Mouse (Mus musculus): ENCODE measurements around the gene Gm42715.

Gm42715 gene

DNA sequence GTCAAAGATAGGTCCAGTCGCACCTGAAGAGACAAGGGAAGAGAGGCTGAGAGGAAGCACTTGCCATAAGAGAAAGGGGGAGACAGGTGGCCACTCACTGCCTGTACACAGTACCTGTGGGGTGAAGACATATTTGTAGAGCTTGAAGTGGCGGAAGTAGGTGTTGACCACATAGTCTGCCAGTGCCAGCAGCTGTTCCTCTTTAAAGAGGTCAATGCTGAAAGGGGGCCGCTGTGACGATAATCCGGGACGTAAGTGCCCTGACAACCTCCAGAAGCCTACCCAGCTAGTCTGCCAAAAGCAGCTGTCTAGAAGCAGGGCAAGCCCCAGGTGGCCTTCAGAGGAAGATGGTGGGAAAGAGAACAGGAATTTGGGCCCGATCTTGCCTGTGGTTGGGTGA is 65.6 kb downstream of the Gm42715 start:
- no peak for DNase-seq (ENCODE audit: extremely low read depth, low read depth)

DNA sequence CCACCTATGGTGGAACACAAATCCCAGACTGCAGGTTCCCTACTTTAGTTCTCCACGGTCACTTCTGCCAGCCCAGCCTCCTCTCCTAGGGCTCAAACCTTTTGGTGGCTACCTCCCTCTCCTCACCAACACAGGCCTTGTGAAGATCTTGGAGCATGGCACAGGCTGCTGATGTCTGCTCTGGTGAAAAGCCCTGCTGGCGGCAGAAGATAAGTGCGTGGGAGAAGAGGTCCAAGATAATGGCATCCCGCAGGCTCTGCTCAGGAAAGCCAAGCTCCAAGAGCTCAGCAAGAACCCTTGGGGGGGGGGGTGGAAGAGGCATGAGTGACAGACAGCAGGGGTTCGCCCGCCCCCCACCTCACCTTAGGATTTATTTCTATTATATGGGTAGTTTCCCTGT is 66.8 kb downstream of the Gm42715 start:
- peak; percentile 50 for DNase-seq (ENCODE audit: extremely low read depth, low read depth)

DNA sequence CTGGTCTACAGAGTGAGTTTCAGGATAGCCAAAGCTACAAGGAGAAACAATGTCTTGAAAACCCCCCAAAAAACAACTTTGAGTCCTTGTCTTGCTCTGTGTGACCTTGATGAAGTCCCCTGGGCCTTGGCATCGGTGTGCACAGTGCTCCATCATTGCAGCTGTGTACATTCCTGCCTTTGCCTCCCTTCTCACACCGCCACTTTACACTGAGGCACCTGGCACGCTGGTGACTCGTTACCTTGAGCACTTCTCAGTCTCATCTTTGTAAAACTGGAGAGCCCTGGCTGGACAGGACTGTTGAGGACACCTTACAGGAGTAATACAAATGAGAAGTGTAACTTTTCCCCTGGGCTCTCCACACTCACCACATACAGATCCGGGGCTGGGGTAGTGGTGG is 67.8 kb downstream of the Gm42715 start:
- DNase-seq (ENCODE audit: extremely low read depth, low read depth): no peak

DNA sequence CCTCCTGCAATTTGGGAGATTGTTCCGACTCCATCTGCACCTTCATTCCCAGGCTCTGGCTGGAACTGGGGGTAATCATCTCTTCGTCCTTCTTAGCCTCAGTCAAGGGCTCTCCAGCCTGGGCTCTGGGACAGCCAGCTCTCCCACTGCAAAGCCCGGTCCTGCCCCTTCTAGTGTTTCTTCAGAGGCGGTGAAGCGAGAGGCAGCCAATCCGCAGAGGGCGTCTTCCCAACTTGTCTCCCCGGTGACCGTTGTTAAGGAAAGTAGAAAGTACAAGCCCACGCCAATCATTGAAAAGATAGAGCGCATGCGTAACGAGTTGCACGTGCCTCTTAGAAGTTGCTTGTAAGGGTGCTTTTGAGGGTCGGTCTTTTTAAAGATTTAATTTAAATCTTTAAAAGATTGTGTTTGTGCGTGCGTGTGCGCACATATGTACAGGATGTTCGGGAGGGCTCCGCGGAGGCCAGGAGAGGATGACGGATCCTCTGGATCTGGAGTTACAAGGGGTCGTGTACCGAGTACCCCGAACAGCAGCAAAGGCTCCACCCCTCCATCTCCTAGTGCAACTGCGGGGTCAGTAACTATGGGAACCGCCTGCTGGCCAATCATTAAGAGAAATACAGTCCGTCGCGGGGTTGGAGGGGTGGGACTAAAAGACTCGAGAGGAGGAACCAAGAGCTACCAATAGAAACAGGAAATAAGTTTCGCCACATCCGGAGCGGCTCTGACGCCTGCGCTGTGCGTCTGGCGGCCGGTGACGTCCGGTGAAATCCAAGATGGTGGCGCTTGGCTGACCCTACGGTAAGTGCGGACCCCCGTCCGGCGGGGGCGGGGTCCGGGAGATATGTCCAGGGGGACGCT is 68.9 kb downstream of the Gm42715 start, which contains the start of the genes Ccdc189 and Rnf40:
Gene Ccdc189, minus strand, starts transcription at position 585 of the 861 bp plus-strand sequence.
Gene Rnf40, plus strand, starts transcription at position 757 of the 861 bp plus-strand sequence.
- DNase-seq (ENCODE audit: extremely low read depth, low read depth): peak; percentile 99

DNA sequence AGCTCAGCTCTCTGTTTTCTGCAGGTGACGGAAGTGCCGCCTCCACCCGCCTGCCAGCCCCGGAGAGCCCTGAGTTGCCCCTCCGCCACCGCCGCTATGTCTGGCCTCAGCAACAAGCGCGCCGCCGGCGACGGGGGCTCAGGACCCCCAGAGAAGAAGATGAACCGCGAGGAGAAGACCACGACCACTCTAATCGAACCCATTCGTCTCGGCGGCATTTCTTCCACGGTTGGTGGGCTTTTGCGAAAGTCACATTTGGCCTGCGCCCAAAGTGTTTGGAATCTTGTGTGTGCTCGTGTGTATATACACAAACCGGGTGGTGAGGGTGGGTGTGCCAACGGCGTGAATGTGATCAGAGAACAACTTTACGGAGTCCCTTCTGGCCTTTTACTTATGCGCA is 69.5 kb downstream of the Gm42715 start:
- DNase-seq (ENCODE audit: extremely low read depth, low read depth): no peak

DNA sequence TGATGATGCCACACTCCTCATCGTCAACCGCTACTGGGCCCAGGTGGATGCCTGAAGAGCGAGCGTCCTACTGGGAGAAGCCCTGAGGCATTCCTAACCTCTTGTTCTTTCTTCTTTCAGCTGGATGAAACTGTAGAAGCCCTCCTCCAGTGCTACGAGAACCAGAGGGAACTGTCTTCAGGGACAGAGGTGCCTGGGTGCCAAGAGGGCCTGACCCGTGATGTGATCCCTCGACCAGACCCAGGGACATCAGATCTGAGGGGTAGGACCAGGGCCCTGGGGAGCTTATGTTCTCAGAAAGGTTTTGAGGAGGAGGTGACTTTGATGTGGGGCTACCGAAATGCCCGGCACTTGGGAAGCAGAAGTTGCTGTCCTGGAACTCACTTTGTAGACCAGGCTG is 70.3 kb downstream of the Gm42715 start:
- no peak for DNase-seq (ENCODE audit: extremely low read depth, low read depth)

DNA sequence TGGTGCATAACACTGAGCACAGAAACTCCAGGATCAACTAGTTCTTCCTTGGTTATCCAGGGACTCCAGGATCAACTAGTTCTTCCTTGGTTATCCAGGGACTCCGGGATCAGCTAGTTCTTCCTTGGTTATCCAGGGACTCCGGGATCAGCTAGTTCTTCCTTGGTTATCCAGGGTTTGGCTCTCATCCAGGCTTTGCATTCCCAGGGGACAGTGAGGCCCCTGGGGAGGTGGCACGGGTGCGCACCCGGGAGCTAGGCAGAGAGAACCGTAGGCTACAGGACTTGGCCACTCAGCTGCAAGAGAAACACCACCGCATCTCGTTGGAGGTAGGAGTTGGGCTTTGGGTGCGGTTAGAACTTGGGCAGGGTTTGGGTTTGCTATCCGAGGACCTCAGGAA is 71.7 kb downstream of the Gm42715 start:
- no peak for DNase-seq (ENCODE audit: extremely low read depth, low read depth)

DNA sequence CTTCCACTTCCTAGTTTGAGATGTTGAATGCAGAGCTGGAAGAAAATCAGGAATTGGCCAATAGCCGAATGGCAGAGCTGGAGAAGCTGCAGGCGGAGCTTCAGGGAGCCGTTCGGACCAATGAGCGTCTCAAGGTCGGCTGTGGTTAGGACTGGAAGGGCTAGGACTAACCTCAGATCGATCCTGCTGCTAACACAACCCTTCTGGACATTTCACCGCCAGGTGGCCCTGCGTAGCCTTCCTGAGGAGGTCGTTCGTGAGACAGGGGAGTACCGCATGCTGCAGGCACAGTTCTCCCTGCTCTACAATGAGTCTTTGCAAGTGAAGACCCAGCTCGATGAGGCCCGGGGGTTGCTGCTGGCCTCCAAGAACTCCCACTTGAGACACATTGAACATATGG is 73.2 kb downstream of the Gm42715 start:
- no peak for DNase-seq (ENCODE audit: extremely low read depth, low read depth)

DNA sequence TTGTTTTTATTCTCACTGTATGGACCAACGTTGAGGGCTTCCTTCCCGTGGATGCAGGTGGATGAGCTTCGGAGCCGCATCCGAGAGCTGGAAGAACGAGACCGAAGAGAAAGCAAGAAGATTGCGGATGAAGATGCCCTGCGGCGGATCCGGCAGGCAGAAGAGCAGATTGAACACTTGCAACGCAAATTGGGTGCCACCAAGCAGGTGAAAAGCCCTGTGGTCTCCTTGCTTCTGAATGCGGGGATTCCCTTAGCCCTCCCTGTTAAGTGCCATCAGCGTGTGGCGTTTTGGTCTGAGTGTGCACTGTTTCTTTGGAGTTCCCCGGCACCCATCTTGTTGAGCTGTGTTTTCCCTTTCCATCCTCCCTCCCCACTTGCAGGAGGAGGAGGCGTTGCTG is 77.4 kb downstream of the Gm42715 start:
- DNase-seq (ENCODE audit: extremely low read depth, low read depth): no peak

DNA sequence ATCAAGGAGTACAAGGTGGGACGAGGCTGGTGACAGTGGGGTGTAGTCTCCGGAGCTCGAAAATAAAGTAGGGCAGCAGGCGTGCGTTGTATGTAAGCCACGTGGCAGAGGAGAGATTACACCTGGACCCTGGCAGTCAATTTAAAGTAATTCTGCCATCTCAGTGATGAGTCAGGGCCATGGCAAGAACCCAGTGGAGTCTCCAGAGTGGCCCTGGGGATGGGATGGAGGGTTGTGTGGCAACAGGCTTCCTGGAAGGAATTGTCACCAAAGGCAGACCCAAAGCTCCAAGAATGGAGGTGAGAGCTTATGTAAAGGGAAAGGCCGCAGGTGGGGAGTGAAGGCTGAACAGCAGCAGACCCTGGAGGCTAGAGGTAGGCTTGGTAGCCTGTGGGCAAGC is 81.2 kb downstream of the Gm42715 start:
- no peak for DNase-seq (ENCODE audit: extremely low read depth, low read depth)

DNA sequence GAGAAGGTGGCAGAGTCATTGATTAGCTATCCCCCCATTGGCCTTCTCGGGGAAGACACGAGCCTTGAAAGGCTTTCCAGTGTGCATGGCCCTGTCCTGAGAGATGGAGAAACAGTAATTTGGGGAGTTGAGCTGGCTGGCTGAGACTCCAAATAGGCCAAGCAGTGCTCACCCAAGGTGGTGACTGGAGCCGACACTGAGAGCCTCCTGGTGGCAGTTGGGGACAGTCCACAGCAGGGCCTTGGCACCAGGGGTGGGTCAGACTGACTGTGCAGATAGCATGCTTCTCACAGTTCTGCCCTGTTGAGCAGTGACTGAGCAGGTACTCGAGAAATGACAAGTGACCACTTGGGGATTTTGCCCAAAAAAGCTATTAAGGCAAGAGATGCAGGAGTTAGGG is 82.4 kb downstream of the Gm42715 start:
- no peak for DNase-seq (ENCODE audit: extremely low read depth, low read depth)

DNA sequence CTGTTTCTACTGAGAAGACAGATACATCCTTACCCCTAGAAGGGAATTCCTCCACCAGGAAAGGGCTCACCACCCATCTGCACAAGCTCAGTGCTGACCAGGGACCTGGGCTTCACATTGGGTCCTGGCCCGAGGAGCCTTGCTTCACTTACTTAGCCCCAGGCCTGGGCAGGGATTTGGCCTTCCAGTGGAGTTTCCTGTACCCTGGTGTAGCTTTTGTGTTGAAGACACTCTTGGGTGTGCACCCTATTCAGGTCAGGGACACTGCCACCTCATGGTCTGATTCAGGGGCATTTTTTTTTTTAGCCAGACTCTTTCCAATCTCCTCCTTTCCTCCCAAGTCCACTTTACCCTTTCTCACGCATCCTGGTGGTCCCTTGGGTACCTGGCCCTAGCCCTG is 83.5 kb downstream of the Gm42715 start:
- DNase-seq (ENCODE audit: extremely low read depth, low read depth): no peak

DNA sequence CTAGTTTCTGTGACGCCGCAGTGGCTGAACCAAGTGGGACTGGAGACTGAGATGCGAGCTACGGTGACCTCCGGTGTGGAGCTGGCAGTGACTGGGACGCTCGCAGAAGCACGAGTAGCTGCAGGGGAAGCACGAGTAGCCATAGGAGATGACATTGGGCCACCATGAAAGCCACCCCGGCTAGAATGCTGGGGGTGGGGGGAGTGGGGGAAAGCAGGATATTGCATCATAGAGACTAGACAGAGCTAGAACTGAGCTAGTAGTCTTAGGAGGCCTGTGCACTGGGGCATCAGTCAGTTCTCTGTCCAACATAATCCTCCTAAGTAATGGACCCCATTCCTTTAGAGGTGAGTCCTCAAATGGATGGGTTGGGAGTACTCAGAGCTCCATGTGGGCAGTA is 84.9 kb downstream of the Gm42715 start:
- DNase-seq (ENCODE audit: extremely low read depth, low read depth): no peak

DNA sequence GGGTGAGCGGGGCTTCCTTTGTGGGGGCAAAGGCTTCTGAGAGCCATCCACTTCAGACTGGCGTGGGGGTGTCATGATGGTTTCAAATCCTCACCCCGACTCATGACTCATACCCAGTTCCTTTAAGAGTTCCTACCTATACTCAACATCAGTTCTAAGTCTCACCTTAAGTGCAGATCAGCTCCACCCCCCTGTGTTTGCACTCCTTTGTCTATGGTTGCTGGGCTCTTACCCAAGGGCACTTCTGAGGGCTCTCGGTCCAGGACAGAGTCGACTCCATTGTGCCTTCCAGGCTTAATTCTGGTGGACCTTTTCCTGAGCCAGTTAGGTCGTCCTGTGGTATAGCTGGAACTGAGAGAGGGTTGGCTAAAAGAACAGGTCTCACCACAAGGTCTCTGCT is 87.8 kb downstream of the Gm42715 start:
- no peak for DNase-seq (ENCODE audit: extremely low read depth, low read depth)

DNA sequence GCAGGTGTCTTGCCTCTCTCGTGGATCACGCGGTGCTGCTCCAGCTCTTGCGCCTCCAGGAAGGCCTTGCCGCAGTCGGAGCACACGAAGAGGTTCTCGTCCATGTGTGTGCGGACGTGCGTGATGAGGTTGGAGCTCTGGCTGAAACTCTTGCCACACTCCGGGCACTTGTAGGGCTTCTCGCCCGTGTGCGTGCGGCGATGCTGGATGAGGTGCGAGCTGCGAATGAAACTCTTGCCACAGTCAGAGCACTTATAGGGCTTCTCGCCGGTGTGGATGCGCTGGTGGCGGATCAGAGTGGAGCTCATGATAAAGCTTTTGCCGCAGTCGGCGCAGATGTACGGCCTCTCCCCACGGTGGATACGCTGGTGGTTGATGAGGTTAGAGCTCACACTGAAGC is 91.6 kb downstream of the Gm42715 start:
- DNase-seq (ENCODE audit: extremely low read depth, low read depth): no peak

DNA sequence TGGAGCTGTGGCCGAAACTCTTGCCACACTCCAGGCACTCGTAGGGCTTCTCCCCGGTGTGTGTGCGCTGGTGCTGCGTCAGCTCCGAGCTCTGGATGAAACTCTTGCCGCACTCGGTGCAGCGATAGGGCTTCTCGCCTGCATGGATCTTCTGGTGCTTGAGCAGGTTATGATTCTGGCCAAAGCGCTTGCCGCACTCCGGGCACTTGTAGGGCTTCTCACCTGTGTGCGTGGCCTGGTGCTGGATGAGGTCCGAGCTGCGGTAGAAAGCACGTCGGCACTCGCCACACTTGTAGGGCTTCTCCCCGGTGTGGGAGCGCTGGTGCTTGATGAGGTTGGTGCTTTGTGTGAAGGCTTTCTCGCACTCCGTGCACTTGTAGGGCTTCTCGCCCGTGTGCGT is 92.2 kb downstream of the Gm42715 start:
- DNase-seq (ENCODE audit: extremely low read depth, low read depth): no peak

DNA sequence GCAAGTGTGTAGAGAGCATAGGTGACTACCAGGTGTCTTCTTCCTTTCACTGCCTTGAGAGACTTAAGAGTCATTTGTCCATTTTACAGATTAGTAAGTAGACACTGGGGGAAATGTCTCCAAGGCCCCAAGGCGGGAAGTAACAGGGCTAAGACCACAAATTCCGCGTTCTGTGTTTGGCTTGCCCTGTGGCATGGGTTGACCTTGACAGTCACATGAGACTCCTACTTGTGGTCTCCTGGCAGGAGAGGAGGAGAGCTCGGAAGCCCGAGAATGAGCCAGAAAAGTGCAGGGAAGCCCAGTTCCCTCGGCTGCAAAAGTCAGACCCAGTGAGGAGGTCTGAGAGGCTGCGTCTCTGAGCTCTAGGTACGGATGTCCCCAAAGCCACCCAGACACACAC is 94.1 kb downstream of the Gm42715 start:
- no peak for DNase-seq (ENCODE audit: extremely low read depth, low read depth)

DNA sequence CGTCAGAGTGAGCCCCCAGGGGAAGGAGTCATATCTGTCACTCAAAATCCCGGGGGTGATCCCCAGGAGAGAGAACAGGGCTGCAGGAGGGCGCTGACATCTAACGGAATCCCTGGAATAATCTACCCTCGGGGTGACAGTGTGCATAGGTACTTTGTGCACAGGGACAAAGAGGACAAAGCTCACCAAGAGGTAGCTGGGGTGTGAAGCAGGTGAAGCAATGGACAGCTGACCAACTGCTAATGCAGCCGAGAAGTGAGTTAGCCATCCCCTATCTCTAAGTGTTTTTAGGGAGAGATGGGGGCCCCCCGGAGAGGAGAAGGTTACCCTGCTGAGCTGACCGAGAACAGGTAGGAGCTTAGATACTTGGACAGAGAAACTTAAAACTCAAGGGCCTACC is 94.7 kb downstream of the Gm42715 start:
- no peak for DNase-seq (ENCODE audit: extremely low read depth, low read depth)

DNA sequence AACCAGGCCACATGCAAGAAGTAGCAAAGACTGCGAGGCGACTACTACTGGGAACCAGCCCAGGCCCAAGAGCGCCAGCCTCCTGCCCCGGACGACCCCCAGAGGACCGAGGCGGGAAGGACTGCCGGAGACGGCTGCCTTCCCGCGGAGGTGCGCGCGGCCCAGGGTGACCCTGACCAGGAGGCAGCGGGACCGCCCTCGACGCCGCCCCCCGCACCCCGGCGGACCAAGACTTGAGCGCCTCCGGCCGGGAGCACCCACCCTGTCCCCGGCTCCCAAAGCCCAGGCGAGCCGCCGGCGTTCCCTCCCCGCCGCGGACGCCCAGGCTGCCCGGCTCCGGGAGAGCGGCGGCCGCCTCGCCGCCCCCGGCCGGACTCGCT is 95.1 kb downstream of the Gm42715 start:
- no peak for DNase-seq (ENCODE audit: extremely low read depth, low read depth)

DNA sequence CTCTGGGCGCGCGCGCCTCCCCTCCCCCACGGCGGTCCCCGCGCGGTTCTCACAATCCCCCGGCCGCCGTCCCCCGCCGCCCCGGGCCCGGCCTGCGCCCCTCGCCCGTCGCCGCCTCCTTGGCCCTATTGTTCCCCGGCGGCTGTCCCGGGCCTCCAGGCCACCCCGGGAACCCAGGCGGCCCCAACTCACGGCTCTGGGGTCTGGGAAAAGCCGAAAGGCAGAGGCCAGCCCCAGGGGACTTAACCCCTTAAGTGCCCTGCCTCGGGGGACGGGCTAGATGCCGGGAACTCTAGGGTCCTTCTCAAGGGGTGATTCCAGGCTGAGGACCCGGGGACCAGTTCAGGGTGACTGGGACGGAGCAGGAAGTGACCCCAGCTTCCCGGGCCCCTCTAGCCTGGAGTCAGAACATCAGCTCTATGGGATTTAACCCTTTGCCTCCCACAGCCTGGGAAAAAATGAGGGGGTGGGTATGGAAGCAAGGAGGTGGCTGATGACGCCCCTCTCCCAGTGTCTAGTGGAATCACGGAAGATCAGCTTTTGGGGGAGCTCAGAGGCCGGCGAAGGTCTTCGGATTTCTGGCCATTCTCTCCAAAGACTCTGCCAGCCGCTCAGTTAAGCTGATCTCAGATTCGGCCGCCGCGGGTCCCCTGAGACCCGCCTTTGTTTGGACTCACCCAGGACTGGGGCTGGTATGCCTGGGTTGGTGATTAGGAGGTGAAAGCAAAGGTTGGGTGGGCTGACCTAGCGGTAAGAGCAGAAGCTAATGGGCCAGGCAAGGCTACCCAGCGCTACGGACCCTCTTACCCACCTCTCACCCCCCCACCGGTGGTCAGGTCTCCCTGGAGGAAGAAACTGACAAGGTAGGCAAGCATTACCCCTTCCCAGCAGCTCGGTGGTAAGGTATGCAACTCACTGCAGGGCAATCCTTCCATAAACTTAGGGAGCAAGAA is 95.8 kb downstream of the Gm42715 start, which contains the start of gene Zfp629:
Gene Zfp629, minus strand, starts transcription at position 907 of the 953 bp plus-strand sequence.
- peak; percentile 52 for DNase-seq (ENCODE audit: extremely low read depth, low read depth)

DNA sequence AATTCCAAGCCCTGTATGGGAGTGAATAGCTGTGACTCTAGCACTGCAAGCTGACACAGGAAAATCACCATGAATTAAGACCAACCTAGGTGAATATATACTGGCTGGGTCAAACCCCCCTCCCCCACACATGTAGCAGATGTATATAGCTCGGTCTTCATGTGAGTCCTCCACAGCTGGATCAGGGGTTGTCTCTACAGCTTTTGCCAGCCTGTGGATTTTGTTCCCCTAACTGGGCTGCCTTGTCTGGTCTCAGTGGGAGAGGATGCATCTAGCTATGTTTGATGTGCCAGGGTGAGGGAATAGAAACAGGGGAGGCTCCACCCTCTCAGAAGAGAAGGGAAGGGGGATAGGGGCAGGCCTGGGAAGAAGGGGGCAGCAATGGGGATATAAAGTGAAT is 97.0 kb downstream of the Gm42715 start:
- no peak for DNase-seq (ENCODE audit: extremely low read depth, low read depth)

All from MEL-GATA-1-ER (cell line).